Mouse (Mus musculus) bone marrow, adult 2 months (tissue): ENCODE data around the gene Tenm3.

ENCODE experiments used
- CTCF ChIP-seq: fragments of 200-500 bp; IDR thresholded peaks from 2 replicates; pipeline ENCODE4 v1.5.1; 2011; ENCODE audit warnings: low read length, control low read depth; ENCODE audit not compliant: control insufficient read depth, insufficient read depth
- POLR2A ChIP-seq: fragments of 200-500 bp; IDR thresholded peaks from 2 replicates; pipeline ENCODE4 v1.6.1; 2011; ENCODE audit warnings: low read depth, mild to moderate bottlenecking, control low read depth, low read length, borderline replicate concordance; ENCODE audit not compliant: control insufficient read depth

- TF ChIP-seq CTCF (no peak), POLR2A (no peak)
Observed at GRCm38 (mm10) chr8:48596332-48596731, 247.4 kb downstream of the Tenm3 start.
